ENCODE assay signal across 8 mouse cellular contexts in genomic region chr11:3535406-3535986, GRCm38 (mm10). TPM values are rescaled to one million over a fixed set of nuclear protein-coding genes. Genes with fewer than 3 reads are reported as not detected.
DNase-seq lines count a peak whose midpoint lies in the region; ATAC-seq and TF ChIP-seq lines count a peak whose summit lies in the region.

No protein-coding gene starts in this region.

- peak overlapping the region; percentile 19; the same call in 1 of the 2 replicates for H3K27ac ChIP-seq in ES-Bruce4 (ENCODE audit: insufficient read depth, low read length)
- H3K27ac ChIP-seq in forebrain, embryonic 12.5 days: peak overlapping the region; percentile 80
- peak overlapping the region; percentile 98 for H3K27ac ChIP-seq in heart, postnatal 0 days (ENCODE audit: low read depth)
- H3K27ac ChIP-seq in liver, embryonic 15.5 days (replicated peaks): peak overlapping the region; percentile 66
- H3K27ac ChIP-seq in neural tube, embryonic 11.5 days (ENCODE audit: low read depth, low read length): peak overlapping the region; percentile 60
- peak overlapping the region; percentile 96 for H3K27ac ChIP-seq in stomach, embryonic 16.5 days (ENCODE audit: low read length)

- no peak for TF ChIP-seq POLR2A in ES-Bruce4 (IDR thresholded peaks at IDR 0.05; ENCODE audit: insufficient read depth, low read length)

- H3K9me3 ChIP-seq in ES-Bruce4 (replicated peaks; ENCODE audit: control insufficient read depth, insufficient read depth, low read length, poor library complexity, severe bottlenecking): no peaks in the 10 kb centered on the region
- H3K9me3 ChIP-seq in forebrain, embryonic 12.5 days: no peaks in the 10 kb centered on the region
- H3K9me3 ChIP-seq in heart, postnatal 0 days (replicated peaks; ENCODE audit: control insufficient read depth, low read length): no peaks in the 10 kb centered on the region
- H3K9me3 ChIP-seq in liver, embryonic 15.5 days (replicated peaks): no peaks in the 10 kb centered on the region
- no peaks in the 10 kb centered on the region for H3K9me3 ChIP-seq in neural tube, embryonic 11.5 days (ENCODE audit: control insufficient read depth, low read length)
- H3K9me3 ChIP-seq in stomach, embryonic 16.5 days (replicated peaks; ENCODE audit: control insufficient read depth, low read length): no peaks in the 10 kb centered on the region

- peak; percentile 86 for ATAC-seq in forebrain, embryonic 12.5 days (ENCODE audit: low FRiP score)
- peak; percentile 85 for ATAC-seq in heart, postnatal 0 days (ENCODE audit: insufficient read depth, low read depth)
- peak; percentile 66 for ATAC-seq in liver, embryonic 15.5 days (ENCODE audit: insufficient read depth)
- ATAC-seq in neural tube, embryonic 11.5 days (ENCODE audit: insufficient read depth, low FRiP score, low TSS enrichment): peak; percentile 81
- peak; percentile 85 for ATAC-seq in stomach, embryonic 16.5 days (ENCODE audit: insufficient read depth, low FRiP score)

- WGBS in forebrain, embryonic 12.5 days: under 1% methylated on average over 36 of the region's 36 CpGs
- WGBS in heart, postnatal 0 days: under 1% methylated on average over 36 of the region's 36 CpGs
- under 1% methylated on average over 36 of the region's 36 CpGs for WGBS in liver, embryonic 15.5 days (ENCODE audit: insufficient replicate concordance)
- 0% methylated on average over 35 of the region's 36 CpGs for WGBS in neural tube, embryonic 11.5 days
- under 1% methylated on average over 36 of the region's 36 CpGs for WGBS in stomach, embryonic 16.5 days

- peak overlapping the region; percentile 43 for H3K9ac ChIP-seq in ES-Bruce4 (ENCODE audit: low read depth, poor library complexity, severe bottlenecking)
- peak overlapping the region; percentile 63 for H3K9ac ChIP-seq in forebrain, embryonic 12.5 days
- peak overlapping the region; percentile 55 for H3K9ac ChIP-seq in heart, postnatal 0 days (replicated peaks; ENCODE audit: low read depth, low read length)
- peak overlapping the region; percentile 47; the same call in 1 of the 2 replicates for H3K9ac ChIP-seq in liver, embryonic 15.5 days
- peak overlapping the region; percentile 75 for H3K9ac ChIP-seq in neural tube, embryonic 11.5 days (ENCODE audit: low read length)
- H3K9ac ChIP-seq in stomach, embryonic 16.5 days (ENCODE audit: low read length): peak overlapping the region; percentile 82

- DNase-seq in c-Kit-positive CD71-positive TER-119-positive erythroid progenitor cells, embryonic 14.5 days (ENCODE audit: low spot score): peak; percentile 82
- DNase-seq in heart, postnatal 0 days (ENCODE audit: low spot score): peak; percentile 94
- peak; percentile 98 to 99 for DNase-seq in kidney, postnatal 36 days
- DNase-seq in neural tube, embryonic 11.5 days (ENCODE audit: low spot score): peak; percentile 96

- peak; percentile 5; the same call in 1 of the 2 replicates for TF ChIP-seq EP300 in ES-Bruce4 (IDR thresholded peaks at IDR 0.05; ENCODE audit: insufficient read depth, low read depth, low read length)
- peak; percentile 85; the same call in 1 of the 2 replicates for TF ChIP-seq EP300 in heart, postnatal 0 days (IDR thresholded peaks at IDR 0.05; ENCODE audit: low read depth)

- H3K36me3 ChIP-seq in ES-Bruce4 (ENCODE audit: control insufficient read depth, insufficient read depth, low read length, poor library complexity, severe bottlenecking): peaks cover 14% of the 10 kb centered on the region; the same call in 1 of the 2 replicates
- H3K36me3 ChIP-seq in forebrain, embryonic 12.5 days (replicated peaks): peaks cover 28% of the 10 kb centered on the region
- H3K36me3 ChIP-seq in heart, postnatal 0 days (replicated peaks; ENCODE audit: control insufficient read depth, insufficient read depth, low read length): peaks cover 34% of the 10 kb centered on the region
- peaks cover 34% of the 10 kb centered on the region for H3K36me3 ChIP-seq in liver, embryonic 15.5 days (replicated peaks)
- H3K36me3 ChIP-seq in neural tube, embryonic 11.5 days (ENCODE audit: control insufficient read depth, insufficient read depth, low read length): peaks cover 7% of the 10 kb centered on the region
- peaks cover 22% of the 10 kb centered on the region for H3K36me3 ChIP-seq in stomach, embryonic 16.5 days (ENCODE audit: control insufficient read depth, insufficient read depth, low read length)

- peak; percentile 84 for TF ChIP-seq CTCF in ES-Bruce4 (IDR thresholded peaks at IDR 0.05; ENCODE audit: low read depth, low read length)
- TF ChIP-seq CTCF in heart, postnatal 0 days (IDR thresholded peaks at IDR 0.05; ENCODE audit: low read depth): peak; percentile 88

- peak overlapping the region; percentile 76 for H3K4me2 ChIP-seq in forebrain, embryonic 12.5 days
- peak overlapping the region; percentile 72 for H3K4me2 ChIP-seq in heart, postnatal 0 days (ENCODE audit: low read depth, low read length)
- peak overlapping the region; percentile 86 for H3K4me2 ChIP-seq in liver, embryonic 15.5 days
- H3K4me2 ChIP-seq in neural tube, embryonic 11.5 days (ENCODE audit: low read depth): peak overlapping the region; percentile 85
- peak overlapping the region; percentile 89 for H3K4me2 ChIP-seq in stomach, embryonic 16.5 days (ENCODE audit: low read depth, low read length)

- no peaks in the 10 kb centered on the region for H3K4me1 ChIP-seq in ES-Bruce4 (ENCODE audit: control insufficient read depth, insufficient read depth, low read length)
- H3K4me1 ChIP-seq in forebrain, embryonic 12.5 days: peaks cover 30% of the 10 kb centered on the region
- peaks cover 18% of the 10 kb centered on the region for H3K4me1 ChIP-seq in heart, postnatal 0 days (ENCODE audit: control insufficient read depth, insufficient read depth)
- peaks cover 42% of the 10 kb centered on the region for H3K4me1 ChIP-seq in liver, embryonic 15.5 days (replicated peaks)
- H3K4me1 ChIP-seq in neural tube, embryonic 11.5 days (ENCODE audit: control insufficient read depth, insufficient read depth, low read length): peaks cover 19% of the 10 kb centered on the region
- H3K4me1 ChIP-seq in stomach, embryonic 16.5 days (ENCODE audit: control insufficient read depth, insufficient read depth, low read length): peaks cover 28% of the 10 kb centered on the region

- H3K27me3 ChIP-seq in ES-Bruce4 (ENCODE audit: control insufficient read depth, insufficient read depth, low read length, poor library complexity, severe bottlenecking): no peaks in the 10 kb centered on the region
- 0 out of 2 replicates have a peak, but pooled peaks cover 4% of the 10 kb centered on the region for H3K27me3 ChIP-seq in forebrain, embryonic 12.5 days
- no peaks in the 10 kb centered on the region for H3K27me3 ChIP-seq in heart, postnatal 0 days (ENCODE audit: control insufficient read depth, insufficient read depth, low read length)
- no peaks in the 10 kb centered on the region for H3K27me3 ChIP-seq in liver, embryonic 15.5 days
- H3K27me3 ChIP-seq in neural tube, embryonic 11.5 days (ENCODE audit: control insufficient read depth, insufficient read depth, low read length): no peaks in the 10 kb centered on the region
- no peaks in the 10 kb centered on the region for H3K27me3 ChIP-seq in stomach, embryonic 16.5 days (ENCODE audit: control insufficient read depth, insufficient read depth, low read length)

- H3K4me3 ChIP-seq in ES-Bruce4 (ENCODE audit: low read depth, low read length): peak overlapping the region; percentile 83
- H3K4me3 ChIP-seq in forebrain, embryonic 12.5 days (replicated peaks): peak overlapping the region; percentile 55
- H3K4me3 ChIP-seq in heart, postnatal 0 days (ENCODE audit: low read depth, low read length): peak overlapping the region; percentile 48
- H3K4me3 ChIP-seq in liver, embryonic 15.5 days (replicated peaks): peak overlapping the region; percentile 58
- H3K4me3 ChIP-seq in neural tube, embryonic 11.5 days (ENCODE audit: low read depth, low read length): peak overlapping the region; percentile 51
- peak overlapping the region; percentile 75 for H3K4me3 ChIP-seq in stomach, embryonic 16.5 days (replicated peaks; ENCODE audit: low read length)

RNA-seq across cellular contexts. Expression of gene Smtn, which starts 4.9 kb away (rescaled TPM):
- polyA plus RNA-seq in ES-Bruce4 (2011; ENCODE audit: insufficient read depth, insufficient read length, low read depth, missing spikeins): 79.4 and 80.7 TPM in 2 replicates
- polyA plus RNA-seq in forebrain, embryonic 12.5 days (2016; fragmentation: Nextera tagmentation; extraction: Ambion mirVana): 36.2 and 38.0 TPM in 2 replicates
- 74.5 and 94.2 TPM in 2 replicates for total RNA-seq in heart, postnatal 0 days (2014; rRNA removed; ENCODE audit: low replicate concordance)
- polyA plus RNA-seq in heart, postnatal 0 days (2015; fragmentation: Nextera tagmentation; extraction: Ambion mirVana): 86.3 and 104 TPM in 2 replicates
- polyA plus RNA-seq in liver, embryonic 15.5 days (2015; fragmentation: Nextera tagmentation; extraction: Ambion mirVana): 12.7 and 12.9 TPM in 2 replicates
- polyA plus RNA-seq in neural tube, embryonic 11.5 days (2014; fragmentation: Nextera tagmentation; extraction: Ambion mirVana): 37.4 and 37.6 TPM in 2 replicates
- polyA plus RNA-seq in stomach, embryonic 16.5 days (2015; fragmentation: Nextera tagmentation; extraction: Ambion mirVana): 122 and 128 TPM in 2 replicates

RNA-seq across cellular contexts. Expression of gene Selenom, which starts 21.0 kb away (rescaled TPM):
- polyA plus RNA-seq in ES-Bruce4 (2011; ENCODE audit: insufficient read depth, insufficient read length, low read depth, missing spikeins): 19.6 and 25.5 TPM in 2 replicates
- 49.7 and 51.0 TPM in 2 replicates for polyA plus RNA-seq in forebrain, embryonic 12.5 days (2016; fragmentation: Nextera tagmentation; extraction: Ambion mirVana)
- total RNA-seq in heart, postnatal 0 days (2014; rRNA removed; ENCODE audit: low replicate concordance): 147 and 156 TPM in 2 replicates
- polyA plus RNA-seq in heart, postnatal 0 days (2015; fragmentation: Nextera tagmentation; extraction: Ambion mirVana): 129 and 130 TPM in 2 replicates
- polyA plus RNA-seq in liver, embryonic 15.5 days (2015; fragmentation: Nextera tagmentation; extraction: Ambion mirVana): 9.9 and 10.5 TPM in 2 replicates
- polyA plus RNA-seq in neural tube, embryonic 11.5 days (2014; fragmentation: Nextera tagmentation; extraction: Ambion mirVana): 57.7 and 57.8 TPM in 2 replicates
- polyA plus RNA-seq in stomach, embryonic 16.5 days (2015; fragmentation: Nextera tagmentation; extraction: Ambion mirVana): 169 and 176 TPM in 2 replicates

RNA-seq across cellular contexts. Expression of gene Inpp5j, which starts 30.9 kb away (rescaled TPM):
- polyA plus RNA-seq in ES-Bruce4 (2011; ENCODE audit: insufficient read depth, insufficient read length, low read depth, missing spikeins): 0.22 TPM in 1 of 2 replicates, not detected in the other
- polyA plus RNA-seq in forebrain, embryonic 12.5 days (2016; fragmentation: Nextera tagmentation; extraction: Ambion mirVana): 0.49 and 0.52 TPM in 2 replicates
- total RNA-seq in heart, postnatal 0 days (2014; rRNA removed; ENCODE audit: low replicate concordance): 7.1 and 9.4 TPM in 2 replicates
- polyA plus RNA-seq in heart, postnatal 0 days (2015; fragmentation: Nextera tagmentation; extraction: Ambion mirVana): 12.4 and 12.8 TPM in 2 replicates
- 0.89 and 0.90 TPM in 2 replicates for polyA plus RNA-seq in liver, embryonic 15.5 days (2015; fragmentation: Nextera tagmentation; extraction: Ambion mirVana)
- polyA plus RNA-seq in neural tube, embryonic 11.5 days (2014; fragmentation: Nextera tagmentation; extraction: Ambion mirVana): 0.31 and 0.42 TPM in 2 replicates
- 3.4 and 3.5 TPM in 2 replicates for polyA plus RNA-seq in stomach, embryonic 16.5 days (2015; fragmentation: Nextera tagmentation; extraction: Ambion mirVana)

RNA-seq across cellular contexts. Expression of gene Pla2g3, which starts 47.4 kb away (rescaled TPM):
- polyA plus RNA-seq in ES-Bruce4 (2011; ENCODE audit: insufficient read depth, insufficient read length, low read depth, missing spikeins): 0.28 TPM in 1 of 2 replicates, not detected in the other
- 0.59 and 0.64 TPM in 2 replicates for polyA plus RNA-seq in forebrain, embryonic 12.5 days (2016; fragmentation: Nextera tagmentation; extraction: Ambion mirVana)
- 0.08 and 0.19 TPM in 2 replicates for total RNA-seq in heart, postnatal 0 days (2014; rRNA removed; ENCODE audit: low replicate concordance)
- polyA plus RNA-seq in heart, postnatal 0 days (2015; fragmentation: Nextera tagmentation; extraction: Ambion mirVana): 0.10 and 0.11 TPM in 2 replicates
- polyA plus RNA-seq in liver, embryonic 15.5 days (2015; fragmentation: Nextera tagmentation; extraction: Ambion mirVana): 0.06 and 0.07 TPM in 2 replicates
- polyA plus RNA-seq in neural tube, embryonic 11.5 days (2014; fragmentation: Nextera tagmentation; extraction: Ambion mirVana): 1.7 and 2.2 TPM in 2 replicates
- 1.8 and 4.5 TPM in 2 replicates for polyA plus RNA-seq in stomach, embryonic 16.5 days (2015; fragmentation: Nextera tagmentation; extraction: Ambion mirVana)

Comparison
In these comparisons a context has a peak if more than half of its experiments do, and no peak if none do; other contexts are left out.
1. Peak in every context shown above with its lines: DNase-seq, ATAC-seq, H3K4me3 ChIP-seq and H3K27ac ChIP-seq.
2. H3K27ac ChIP-seq: peak in every context shown above with its lines; median percentile 98 in heart, postnatal 0 days; 96 in stomach, embryonic 16.5 days; 80 in forebrain, embryonic 12.5 days; 66 in liver, embryonic 15.5 days; 60 in neural tube, embryonic 11.5 days; 19 in ES-Bruce4.